ENCODE assay signal across 37 mouse cellular contexts in the genomic region with DNA sequence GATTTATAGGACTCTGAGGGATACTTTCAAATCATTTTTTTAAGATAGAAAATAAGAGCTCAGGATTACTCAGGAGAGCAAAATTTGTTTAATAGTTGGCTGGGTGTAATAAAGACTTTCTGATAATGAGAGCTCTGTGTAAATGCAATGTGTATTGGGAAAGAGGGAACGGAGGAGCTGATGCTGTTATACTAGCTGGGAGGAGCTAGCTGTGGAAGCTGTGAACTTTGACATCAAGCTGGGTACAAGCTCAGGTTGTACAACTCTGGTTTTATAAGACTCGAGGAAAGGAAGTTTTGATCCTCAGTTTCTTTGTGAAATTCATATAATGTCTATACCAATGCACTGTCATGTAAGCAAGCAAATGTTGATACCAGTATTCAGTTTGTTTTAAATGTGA. TPM values are rescaled to one million over a fixed set of nuclear protein-coding genes. Genes with fewer than 3 reads are reported as not detected.
"Had no signal": no experiment of that assay in that cellular context is flagged by ENCODE, and none has a peak within 500 bp of the region (broad histone marks: within the 10 kb centered on the region; RNA-seq: fewer than 3 reads in every experiment).

No protein-coding gene starts in this region.

- H3K27ac ChIP-seq: heart, adult 2 months; heart, embryonic 10.5 days; heart, embryonic 13.5 days; heart, embryonic 15.5 days; hindbrain, embryonic 10.5 days; hindbrain, embryonic 12.5 days; hindbrain, embryonic 13.5 days; hindbrain, embryonic 14.5 days; hindbrain, embryonic 15.5 days; hindbrain, postnatal 0 days; kidney, embryonic 15.5 days; kidney, postnatal 0 days; layer of hippocampus, adult 2 months had no signal

- H3K9ac ChIP-seq: heart, embryonic 12.5 days; heart, embryonic 13.5 days; heart, embryonic 15.5 days; hindbrain, embryonic 12.5 days; hindbrain, embryonic 13.5 days; hindbrain, embryonic 14.5 days; hindbrain, embryonic 15.5 days; kidney, embryonic 15.5 days had no signal

- H3K4me2 ChIP-seq: heart, embryonic 11.5 days; heart, embryonic 12.5 days; heart, embryonic 13.5 days; heart, embryonic 15.5 days; hindbrain, embryonic 12.5 days; hindbrain, embryonic 13.5 days; hindbrain, embryonic 14.5 days; hindbrain, embryonic 15.5 days; kidney, embryonic 15.5 days had no signal

- DNase-seq: heart, adult 2 months; heart, postnatal 10 days; heart, postnatal 14 days; heart, postnatal 36 days; heart, postnatal 4 days; kidney, adult 11 months; kidney, adult 18-20 months; kidney, adult 2 months; kidney, adult 8-10 months; kidney, adult 9 months; kidney, postnatal 10 days; kidney, postnatal 14 days; kidney, postnatal 25 days; kidney, postnatal 36 days; kidney, postnatal 4 days; layer of hippocampus, adult 9-11 months; layer of hippocampus, postnatal 36 days had no signal

- H3K9me3 ChIP-seq: heart, embryonic 10.5 days; heart, embryonic 12.5 days; heart, embryonic 13.5 days; heart, embryonic 15.5 days; hindbrain, embryonic 10.5 days; hindbrain, embryonic 12.5 days; hindbrain, embryonic 13.5 days; hindbrain, embryonic 15.5 days; kidney, embryonic 15.5 days had no signal

- ATAC-seq: hindbrain, embryonic 16.5 days; hindbrain, postnatal 0 days; inflammation-experienced regulatory T-cells, adult 6 months had no signal

- H3K4me3 ChIP-seq: heart, adult 2 months; heart, embryonic 10.5 days; heart, embryonic 12.5 days; heart, embryonic 13.5 days; heart, embryonic 15.5 days; hindbrain, embryonic 10.5 days; hindbrain, embryonic 12.5 days; hindbrain, embryonic 13.5 days; hindbrain, embryonic 15.5 days; kidney, embryonic 15.5 days; layer of hippocampus, adult 2 months had no signal

- H3K4me1 ChIP-seq: heart, embryonic 10.5 days; heart, embryonic 12.5 days; heart, embryonic 13.5 days; heart, embryonic 15.5 days; hindbrain, embryonic 10.5 days; hindbrain, embryonic 12.5 days; hindbrain, embryonic 13.5 days; hindbrain, embryonic 15.5 days; kidney, embryonic 15.5 days had no signal

- H3K27me3 ChIP-seq: heart, embryonic 12.5 days; heart, embryonic 13.5 days; heart, embryonic 15.5 days; hindbrain, embryonic 12.5 days; hindbrain, embryonic 13.5 days; hindbrain, embryonic 15.5 days; kidney, embryonic 15.5 days had no signal

- H3K36me3 ChIP-seq: heart, embryonic 10.5 days; heart, embryonic 12.5 days; heart, embryonic 13.5 days; heart, embryonic 15.5 days; hindbrain, embryonic 10.5 days; hindbrain, embryonic 12.5 days; hindbrain, embryonic 13.5 days; hindbrain, embryonic 15.5 days; kidney, embryonic 15.5 days had no signal

RNA-seq across cellular contexts. Expression of a gene that starts 20.9 kb away (rescaled TPM):
- total RNA-seq: heart, adult 2 months; heart, postnatal 10 days; heart, postnatal 25 days; heart, postnatal 36 days; heart, postnatal 4 days; hematopoietic stem cell, adult 5-6 weeks had no signal
- polyA plus RNA-seq: heart, embryonic 11.5 days; heart, embryonic 14.5 days; heart, embryonic 15.5 days; heart, postnatal 0 days had no signal
